Mouse (Mus musculus) urinary bladder, postnatal 4 days (tissue): ENCODE measurements at regions not wholly inside any gene's neighbourhood (a gene's known extent, or its start where the extent isn't known, plus 50 kb on each side); places are given as distances from the start of the nearest gene placed in this dataset.

ENCODE experiments used
- DNase-seq, 2 experiments: peaks; one replicate each; pipeline ENCODE4 v3.0.0; 2021 to 2022; ENCODE audit warnings: low spot score in 2 of 2

DNA sequence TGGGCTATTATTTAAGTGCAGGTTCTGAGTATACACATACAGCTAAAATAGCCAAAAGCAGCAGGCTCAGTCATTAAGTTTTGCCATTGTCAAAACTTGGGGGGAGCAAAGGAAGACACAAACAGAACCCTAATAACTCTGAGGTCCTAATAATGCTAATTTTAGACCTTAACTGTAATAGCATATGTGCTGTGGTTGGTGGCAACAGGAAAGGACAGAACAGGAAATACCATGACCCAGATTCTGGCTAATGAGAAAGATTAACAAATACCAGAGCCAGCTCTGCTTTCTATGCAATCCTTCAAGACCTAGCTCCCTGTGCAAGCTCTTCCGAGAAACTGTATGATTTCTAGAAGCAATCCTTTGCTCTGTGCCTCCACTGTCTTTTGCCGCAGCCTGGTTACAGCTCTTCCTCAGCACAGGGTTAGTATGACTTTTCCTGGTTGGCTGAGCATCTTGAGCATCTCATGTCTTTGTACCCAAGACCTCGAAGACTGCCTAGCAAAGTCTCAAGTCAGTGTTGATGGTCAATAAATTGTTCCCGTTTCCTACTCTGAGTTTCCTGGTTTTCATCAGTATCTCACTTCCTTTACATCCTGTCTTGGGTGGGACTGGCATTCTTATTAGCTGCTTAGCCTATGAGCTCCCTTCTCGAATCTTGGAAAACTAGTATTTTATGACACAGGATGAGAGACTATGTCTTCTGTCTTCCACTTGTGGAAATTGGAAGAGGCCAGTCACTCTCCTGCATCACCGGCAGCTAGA lies 49.9 kb upstream of the Eed start:
- no peak for DNase-seq

DNA sequence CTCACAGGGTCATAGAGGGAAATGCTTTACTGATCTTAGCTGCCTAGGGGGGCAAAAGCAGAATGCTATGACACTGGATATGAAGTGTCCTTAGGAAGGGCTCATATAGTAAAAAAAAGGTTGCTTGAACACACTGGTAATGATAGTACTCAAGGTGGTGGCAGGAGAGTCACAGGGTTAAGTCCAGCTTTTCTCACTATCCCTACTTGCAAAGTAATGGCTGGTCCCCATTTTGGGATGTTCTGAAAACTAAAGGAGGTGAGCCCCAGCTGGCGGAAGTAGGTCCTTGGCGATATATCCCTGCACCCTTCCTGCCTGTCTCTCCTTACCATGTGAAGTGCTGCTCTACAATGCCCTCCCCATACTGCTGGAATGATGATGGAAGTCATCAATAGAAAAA lies 52.3 kb upstream of the Eed start:
- no peak for DNase-seq

DNA sequence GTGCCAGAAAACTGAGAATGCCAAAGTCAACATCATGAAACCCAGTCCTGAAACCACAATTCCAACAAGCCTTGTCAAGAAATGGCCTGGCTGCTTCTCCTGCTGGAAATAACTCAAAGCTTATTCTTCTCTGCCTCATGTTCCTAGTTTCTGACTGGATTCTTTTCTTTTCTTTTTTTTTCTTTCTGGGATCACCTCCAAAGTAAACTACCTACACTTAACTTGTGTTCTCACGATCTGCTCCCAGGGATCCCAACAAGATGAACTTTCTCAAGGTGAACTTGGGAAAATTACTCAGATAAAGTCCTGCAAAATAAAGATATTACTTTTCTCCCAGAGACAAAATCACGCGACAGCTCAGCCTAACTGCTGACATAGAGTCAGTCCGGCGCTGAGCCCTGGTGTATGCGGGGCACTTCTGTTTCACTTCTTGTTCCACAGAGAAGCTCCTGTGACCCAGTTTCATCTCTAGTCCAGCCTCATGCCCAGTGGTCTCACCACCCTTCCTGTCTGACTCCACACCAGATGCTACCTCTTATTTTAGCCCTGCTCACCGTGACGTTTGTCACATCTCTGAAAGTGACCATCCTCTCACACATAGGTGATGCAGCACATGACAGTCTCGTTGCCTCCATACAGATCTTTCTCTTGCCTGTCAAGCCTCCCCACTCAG lies 53.0 kb upstream of the Eed start:
- DNase-seq = no peak

DNA sequence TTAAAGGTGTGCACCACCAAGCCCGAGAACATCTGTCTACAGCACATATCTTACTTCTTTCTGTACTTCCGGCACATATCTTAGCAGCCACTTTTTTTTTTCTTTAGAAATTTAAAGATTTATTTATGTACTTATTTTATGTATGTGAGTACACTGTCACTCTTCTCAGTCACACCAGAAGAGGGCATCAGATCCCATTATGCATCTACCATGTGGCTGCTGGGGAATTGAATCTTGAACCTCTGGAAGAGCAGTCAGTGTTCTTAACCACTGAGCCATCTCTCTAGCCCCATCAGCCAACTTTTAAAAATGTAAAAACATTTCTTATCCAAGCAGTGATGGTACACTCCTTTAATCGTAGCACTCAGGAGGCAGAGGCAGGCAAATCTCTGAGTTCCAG lies 53.7 kb upstream of the Eed start:
- no peak for DNase-seq

DNA sequence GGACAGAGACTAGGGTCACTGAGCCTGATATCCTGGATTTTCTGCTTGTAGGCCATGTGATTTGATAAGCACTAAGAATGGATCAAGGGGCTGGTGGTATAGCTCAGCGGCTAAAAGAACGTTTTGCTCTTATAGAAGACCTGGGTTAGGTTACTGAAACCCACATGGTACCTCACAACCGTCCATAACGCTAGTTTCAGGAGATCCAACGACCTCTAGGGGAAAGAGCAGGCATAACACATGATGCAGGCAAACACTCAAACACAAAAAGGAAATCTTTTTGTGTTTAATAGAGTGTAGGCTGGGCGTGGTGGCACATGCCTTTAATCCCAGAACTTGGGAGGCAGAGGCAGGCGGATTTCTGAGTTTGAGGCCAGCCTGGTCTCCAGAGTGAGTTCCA lies 54.6 kb upstream of the Eed start:
- no peak for DNase-seq

DNA sequence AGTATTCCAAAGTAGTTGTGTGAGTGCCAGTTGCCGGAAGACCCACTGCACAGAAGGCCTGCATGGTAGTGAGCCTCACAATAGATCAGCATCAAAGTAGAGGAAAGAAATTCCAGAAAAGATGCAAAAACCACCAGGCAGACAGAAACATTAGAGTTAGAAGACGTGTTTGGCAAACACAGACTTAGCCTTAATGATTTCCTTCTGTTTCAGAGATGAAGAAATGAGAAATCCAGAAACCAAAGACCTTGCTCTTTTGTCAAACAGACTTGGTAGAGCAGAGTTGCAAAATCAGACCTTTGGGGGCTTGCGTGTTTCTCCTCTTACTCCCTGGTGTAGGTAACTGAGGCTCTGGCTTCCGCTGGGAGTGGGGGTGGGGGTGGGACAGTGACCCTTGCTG lies 57.0 kb upstream of the Eed start:
- no peak for DNase-seq

DNA sequence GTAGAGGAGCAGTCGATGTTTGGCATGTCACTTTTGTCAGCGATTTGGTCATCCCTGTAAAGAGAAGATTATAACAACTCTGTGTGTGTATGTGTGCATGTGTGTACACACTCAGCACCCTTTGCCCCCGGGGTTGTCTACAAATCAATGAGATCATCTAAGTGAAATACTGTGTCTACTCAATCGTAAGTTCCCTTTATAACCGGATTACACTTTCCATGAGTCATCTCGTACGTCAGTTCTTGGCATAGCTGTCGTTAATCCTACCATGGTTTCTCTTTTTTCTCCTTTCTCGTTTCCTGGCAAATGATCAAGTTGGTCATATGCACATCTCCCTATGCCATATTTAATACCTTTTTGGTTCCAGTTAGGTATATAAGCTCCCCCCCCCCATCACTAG lies 58.7 kb upstream of the Eed start:
- no peak for DNase-seq

DNA sequence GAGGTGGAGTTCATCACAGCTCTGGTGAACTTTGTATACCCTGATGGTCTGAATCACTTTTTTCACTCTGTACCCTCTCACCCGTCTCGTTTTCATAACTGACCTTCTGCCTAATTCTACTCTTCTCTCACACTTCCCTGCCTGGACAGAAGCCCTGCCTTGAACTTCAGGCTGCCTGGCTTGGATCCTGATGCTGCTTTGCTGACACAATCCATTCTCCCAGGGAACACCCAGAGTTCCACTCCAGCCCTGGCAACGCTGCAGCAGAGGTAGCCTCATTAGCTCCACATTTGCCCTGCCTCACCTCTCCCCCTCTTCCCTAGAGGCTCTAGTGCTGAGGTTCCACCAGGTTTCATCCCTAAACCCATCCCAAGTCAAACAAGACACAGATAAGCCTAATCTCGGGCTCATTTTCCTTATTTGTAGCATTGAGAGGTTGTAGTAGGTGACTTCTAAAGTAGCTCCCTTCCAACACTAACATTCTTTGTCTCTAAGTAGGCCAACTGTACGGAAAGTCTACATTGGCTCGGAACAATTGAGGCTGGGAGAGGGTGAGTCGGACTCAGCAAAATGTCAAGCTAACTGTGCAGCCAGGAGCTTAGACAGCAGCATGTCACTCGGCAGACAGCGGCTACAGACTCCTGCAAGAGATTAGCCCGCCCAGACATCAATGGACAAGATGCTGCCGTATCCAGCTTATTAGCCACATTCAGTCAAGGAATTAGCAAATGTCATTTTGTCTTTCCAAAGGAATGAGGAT lies 60.0 kb upstream of the Eed start:
- peak in 1 of 2 experiments; percentile 39 for DNase-seq

DNA sequence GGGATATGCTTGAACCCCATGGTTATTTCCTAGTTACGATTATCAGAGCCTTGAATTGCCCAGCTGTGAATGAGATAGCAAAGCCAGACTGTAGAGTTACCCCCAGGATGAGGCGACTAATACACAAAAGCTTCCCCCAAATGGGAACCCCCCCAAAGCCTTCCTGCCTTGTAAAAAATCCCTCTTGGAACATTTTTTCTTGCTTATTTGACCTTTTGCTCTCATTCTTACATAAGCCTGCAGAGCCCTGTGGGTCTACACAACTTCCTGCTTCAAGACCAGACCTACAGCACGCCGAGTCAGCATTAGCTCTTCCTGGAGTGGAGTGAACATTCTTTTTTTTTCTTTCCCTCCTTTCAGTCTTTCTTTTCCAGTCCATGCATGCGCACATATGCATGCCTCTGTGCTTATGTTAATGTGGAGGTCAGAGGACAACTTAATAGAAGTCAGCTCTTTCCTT lies 60.8 kb upstream of the Eed start:
- DNase-seq = peak in 1 of 2 experiments; percentile 22

DNA sequence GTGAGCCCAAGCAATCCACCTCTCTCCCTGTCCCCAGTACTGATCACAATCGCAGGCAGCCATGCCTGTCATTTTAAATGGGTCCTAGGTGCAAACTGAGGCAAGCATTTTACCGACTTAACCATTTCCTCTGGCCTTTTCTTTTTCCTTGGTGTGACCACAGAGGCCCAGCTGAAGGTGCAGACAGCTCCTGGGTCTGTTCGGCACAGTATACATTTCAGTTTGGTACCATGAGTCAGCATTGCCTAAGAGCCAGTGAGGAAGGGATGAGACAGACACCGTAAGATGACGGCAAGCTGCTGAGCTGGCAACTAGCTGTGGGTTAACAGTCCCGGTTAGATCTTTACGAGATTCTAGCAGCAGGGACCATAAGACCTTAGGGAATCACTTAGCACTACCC lies 61.6 kb upstream of the Eed start:
- no peak for DNase-seq

DNA sequence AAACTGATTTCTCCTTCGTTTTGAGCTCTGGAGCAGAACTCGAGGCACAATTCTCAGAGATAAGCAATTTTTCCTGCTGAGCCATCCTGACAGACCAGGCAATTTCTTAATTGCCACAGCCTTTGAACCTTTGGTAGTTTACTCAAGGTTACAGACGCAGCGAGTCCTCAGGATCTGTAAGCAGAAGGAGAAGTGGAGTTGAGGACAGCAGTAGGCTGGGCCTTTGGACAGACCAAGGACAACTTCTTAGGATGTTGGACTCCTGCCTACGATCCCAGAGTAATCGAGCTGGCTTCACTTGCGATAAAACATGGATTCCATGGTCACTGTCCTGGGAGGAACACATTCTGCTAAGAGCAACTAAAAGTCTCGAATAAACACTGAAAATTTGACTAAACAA lies 62.7 kb upstream of the Eed start:
- DNase-seq = peak in 1 of 2 experiments; percentile 32

DNA sequence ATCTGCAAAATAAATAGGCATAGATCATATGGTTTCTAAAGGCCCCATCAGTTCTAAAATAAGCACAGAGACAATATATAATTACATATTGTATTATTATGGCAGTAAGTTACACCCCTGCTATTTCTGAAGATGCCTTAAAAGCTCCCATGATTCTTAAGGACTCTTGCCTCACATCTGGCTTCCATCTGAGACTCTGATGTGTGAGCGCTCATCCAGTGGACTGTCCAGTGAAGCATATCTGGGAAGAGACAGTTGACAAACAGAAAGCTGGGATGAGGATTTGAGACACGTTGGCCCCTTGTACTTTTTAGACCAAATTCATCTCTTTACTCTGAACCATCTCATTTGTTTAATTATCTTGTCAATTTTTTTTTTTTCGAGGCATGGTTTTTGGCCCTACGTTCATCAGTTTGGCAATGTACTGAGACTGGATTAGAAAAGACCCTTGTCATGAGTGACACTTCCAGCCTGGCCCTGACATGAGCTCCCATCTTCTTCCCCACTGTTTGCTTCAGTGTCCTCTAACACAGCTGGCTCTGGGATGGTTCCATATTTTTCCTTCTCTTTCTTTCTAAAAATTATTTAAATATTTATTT lies 63.4 kb upstream of the Eed start:
- no peak for DNase-seq

DNA sequence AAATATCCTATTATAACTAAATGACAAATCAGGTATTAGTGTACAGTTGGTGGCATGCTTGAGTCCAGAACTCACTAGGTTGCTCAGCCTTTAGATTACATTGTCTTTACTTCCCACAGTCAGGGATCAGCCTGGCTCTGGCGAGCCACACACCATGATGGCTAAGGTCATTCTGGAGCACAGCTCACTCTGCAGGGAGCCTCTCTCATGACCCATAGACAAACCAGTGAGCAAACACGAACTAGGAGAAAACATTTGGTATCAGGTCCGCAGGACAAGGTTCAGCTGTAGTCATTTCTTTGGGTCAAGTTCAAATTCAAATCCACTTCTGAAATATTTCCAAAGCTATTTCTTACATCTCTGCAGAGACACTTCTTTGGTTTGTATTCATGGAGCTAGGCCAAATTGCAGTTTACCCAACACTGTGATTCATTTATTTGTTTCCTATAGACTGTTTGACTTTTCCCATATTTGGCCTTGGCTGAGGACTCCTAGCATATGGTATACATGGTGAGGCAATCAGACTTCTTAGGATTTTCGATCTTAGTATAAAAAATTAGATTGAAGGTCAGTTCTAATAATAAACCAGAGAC lies 64.5 kb upstream of the Eed start:
- DNase-seq = no peak

DNA sequence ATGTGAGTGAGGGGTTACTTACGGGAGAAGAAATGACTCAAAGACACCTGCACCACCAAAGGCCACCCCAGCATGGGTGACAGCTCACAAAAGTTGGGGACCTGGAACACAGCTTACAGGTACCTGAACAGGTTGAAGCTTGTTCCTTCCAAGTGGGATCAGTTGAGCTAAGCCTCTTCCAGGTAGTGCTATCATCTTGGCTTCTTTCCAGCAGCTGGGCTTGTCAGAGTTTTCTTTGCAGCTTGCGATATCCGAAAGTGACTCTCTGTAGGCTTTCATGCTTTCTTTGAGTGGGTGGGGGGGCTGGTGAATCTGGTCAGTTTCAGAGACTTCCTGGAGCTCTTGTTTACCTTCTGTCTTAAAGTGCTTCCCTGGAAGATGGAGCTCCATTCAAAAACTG lies 65.4 kb upstream of the Eed start:
- DNase-seq = no peak

DNA sequence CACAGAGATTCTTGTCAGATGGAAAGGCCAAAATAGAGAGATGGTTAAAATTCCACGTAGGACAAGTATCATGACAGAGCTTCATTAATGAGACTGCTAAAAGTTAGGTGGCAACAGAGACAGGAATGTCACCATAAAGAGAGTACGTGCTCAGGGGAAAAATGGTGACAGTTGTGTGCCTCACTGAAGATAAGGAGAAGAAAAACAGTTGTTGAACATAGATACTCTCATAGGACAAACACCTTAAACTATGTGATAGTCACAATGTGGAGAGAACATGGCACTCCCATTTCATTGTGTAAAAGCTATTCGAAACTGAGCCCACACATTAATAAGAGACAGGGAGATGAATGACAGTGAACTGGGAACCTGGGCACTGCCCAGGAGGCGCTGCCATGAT lies 66.1 kb upstream of the Eed start:
- no peak for DNase-seq

DNA sequence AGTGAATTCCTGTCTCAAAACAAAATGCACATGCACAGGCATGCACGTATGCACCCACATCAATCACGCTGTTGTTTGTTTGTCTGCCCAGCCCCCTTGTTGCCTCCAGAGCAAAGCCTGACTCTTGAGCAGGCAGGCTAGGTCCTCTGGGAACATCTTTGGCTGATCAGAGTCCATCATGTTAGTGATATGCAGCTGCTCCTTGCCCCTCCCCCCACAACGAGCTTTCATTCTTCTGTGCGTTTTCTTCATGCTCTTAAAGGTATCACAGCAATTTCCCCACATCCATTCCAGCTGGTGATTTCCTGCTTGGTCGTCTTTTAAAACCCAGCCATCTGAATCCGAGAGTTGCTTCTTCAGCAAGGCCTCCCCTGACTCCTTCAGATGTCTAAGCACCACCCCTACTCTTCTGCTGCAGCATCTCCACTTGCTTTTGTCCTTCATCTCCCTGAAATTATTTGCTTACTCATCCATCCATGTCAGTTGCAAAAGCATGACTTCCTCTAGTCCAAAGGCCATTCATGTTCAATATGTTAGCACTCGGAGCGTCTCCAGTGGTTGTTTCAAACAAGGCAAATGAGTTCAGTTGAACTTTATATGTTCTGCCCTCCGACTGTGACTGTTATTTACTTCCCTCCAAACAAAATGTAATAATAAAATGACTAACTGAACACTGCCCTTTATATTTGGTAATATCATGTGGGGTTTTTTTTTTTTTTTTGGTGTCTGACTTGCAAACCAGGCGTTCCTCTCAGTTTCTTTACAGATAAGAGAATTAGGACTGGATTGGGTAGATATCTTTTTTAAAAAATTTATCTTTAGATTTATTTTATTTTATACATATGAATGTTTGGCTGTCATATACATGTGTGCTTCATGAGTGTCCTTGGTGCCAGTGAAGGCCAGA lies 67.9 kb upstream of the Eed start:
- no peak for DNase-seq

DNA sequence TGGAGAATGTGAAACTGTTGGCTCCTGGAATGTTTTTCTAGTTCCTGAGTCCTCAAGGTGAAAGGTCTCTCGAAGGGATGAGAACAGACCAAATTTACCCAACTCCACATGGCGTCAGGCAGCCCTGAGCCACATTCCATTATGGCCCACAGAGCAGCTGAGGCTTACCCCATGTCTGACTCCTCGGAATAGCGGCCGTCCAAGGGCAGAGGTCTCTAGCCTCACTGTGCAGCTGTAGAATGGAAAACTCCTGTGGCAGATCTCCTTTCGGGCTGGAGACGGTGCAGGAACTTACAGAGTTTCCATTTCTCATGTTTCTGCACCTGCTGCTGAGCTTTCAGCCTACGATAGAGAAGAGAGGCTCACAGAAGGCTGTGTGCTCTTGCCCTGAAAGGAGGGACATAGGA lies 69.1 kb upstream of the Eed start:
- no peak for DNase-seq

DNA sequence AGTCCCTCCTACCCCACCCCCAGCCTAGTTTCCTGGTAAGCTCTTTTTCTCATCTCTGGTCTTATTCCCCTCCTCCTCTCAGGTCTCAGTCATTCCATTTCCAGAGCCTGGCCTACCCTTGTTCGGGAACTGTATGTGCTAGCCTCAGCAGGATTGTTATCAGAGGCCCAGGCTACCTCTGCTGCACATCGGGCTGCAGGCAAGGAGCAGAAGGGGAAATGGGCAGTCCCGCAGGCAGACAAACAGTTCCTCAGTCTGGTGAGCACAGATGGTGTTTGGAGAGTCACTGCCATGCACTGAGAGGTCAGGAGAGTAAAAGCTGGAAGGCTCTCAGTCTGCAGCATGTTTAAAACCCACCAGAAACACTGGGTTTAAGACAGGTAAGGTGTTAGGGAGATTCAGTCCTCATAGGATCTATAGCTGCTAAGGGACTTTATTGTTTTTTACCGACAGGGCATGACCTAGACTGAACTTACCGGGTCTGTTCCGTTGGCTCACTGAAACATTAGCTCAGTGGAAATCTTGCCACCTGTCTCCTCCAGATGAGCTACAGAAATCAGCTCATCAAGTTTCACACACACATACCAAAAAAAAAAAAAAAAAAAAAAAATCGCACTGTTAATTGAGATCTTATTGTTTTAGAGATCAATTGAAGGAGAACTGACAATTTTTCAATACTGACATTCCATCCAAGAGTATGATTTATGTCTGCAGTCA lies 74.2 kb upstream of the Eed start:
- DNase-seq = no peak

DNA sequence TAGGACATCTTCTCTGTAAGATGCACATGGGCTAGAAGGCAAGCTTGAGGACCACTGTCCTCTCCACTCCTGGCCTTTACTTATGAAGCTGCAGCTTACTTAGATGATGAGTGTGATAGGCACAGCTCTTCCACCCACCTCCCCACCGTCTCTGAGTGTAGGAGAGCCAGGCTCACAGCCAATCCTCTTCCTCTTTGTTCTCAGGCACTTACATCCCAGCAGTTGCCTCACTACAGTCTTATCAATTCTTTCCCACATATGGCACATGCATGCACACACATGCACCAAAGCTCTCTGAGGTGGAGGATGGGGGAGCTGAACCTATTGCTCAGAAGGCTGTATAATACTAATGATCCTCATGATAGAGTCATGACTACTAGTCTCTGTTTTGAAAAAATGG lies 72.1 kb upstream of the Picalm start:
- no peak for DNase-seq

DNA sequence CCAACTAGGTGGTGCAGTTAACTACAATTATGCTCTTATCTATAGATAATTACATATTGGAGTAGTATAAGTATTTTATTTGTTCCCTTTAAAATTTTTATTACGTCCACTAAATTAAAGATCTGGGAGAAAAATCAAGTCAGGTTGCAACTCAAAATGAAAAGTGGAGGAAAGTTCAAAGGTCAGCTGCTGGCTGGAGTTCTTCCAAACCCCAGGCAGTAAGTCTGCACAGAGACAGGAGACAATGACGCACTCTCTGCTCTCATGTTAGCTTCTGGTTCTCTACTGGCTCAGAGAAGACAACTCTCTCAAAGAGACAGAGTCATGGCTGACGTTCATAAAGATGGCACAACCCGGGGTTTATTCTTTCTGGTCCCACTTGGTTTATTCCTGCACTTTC lies 71.4 kb upstream of the Picalm start:
- no peak for DNase-seq
